8 mouse cellular contexts compared by ENCODE assay signal in the genomic region with DNA sequence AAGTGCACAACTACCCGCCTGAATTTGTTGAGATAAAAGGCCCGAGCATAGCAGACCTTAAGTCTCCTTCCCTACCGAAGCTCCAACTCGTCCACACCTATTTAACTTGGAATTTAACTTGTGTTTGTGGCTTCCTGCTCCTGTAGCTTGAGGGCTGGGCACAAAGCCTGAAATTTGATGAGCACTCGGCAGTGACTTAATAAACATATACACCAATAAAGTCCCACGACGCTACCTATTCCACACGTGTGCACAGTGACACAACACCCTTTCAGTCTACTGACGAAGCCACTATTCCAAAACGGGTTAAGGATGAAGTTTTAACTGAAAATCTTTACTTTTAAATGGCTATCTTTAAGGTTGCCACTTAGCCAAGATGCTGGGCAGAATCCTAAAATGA. TPM values are rescaled to one million over a fixed set of nuclear protein-coding genes. Genes with fewer than 3 reads are reported as not detected.
DNase-seq lines count a peak whose midpoint lies in the region; ATAC-seq and TF ChIP-seq lines count a peak whose summit lies in the region.

No protein-coding gene starts in this region.

- peak overlapping the region; percentile 90 for H3K4me2 ChIP-seq in kidney, embryonic 15.5 days
- H3K4me2 ChIP-seq in hindbrain, embryonic 15.5 days: peak overlapping the region; percentile 94
- peak overlapping the region; percentile 77 for H3K4me2 ChIP-seq in midbrain, embryonic 15.5 days

- H3K4me3 ChIP-seq in kidney, embryonic 15.5 days (replicated peaks): peak overlapping the region; percentile 87
- peak overlapping the region; percentile 83 for H3K4me3 ChIP-seq in bone marrow, adult 2 months (replicated peaks; ENCODE audit: control insufficient read depth, low read depth, low read length)
- H3K4me3 ChIP-seq in hindbrain, embryonic 15.5 days: peak overlapping the region; percentile 57
- peak overlapping the region; percentile 94 for H3K4me3 ChIP-seq in midbrain, embryonic 15.5 days

- no peak for ATAC-seq in kidney, embryonic 15.5 days (replicated peaks; ENCODE audit: low FRiP score)
- ATAC-seq in hindbrain, embryonic 15.5 days (ENCODE audit: low FRiP score, low read depth): no peak
- ATAC-seq in midbrain, embryonic 15.5 days (replicated peaks): no peak

- peaks cover 16% of the 10 kb centered on the region for H3K4me1 ChIP-seq in kidney, embryonic 15.5 days
- no peaks in the 10 kb centered on the region; the same call in 1 of the 2 replicates for H3K4me1 ChIP-seq in bone marrow, adult 2 months (ENCODE audit: control insufficient read depth, insufficient read depth, low read length)
- H3K4me1 ChIP-seq in hindbrain, embryonic 15.5 days (replicated peaks): peaks cover 20% of the 10 kb centered on the region
- H3K4me1 ChIP-seq in midbrain, embryonic 15.5 days: peaks cover 21% of the 10 kb centered on the region

- peaks cover 37% of the 10 kb centered on the region for H3K36me3 ChIP-seq in kidney, embryonic 15.5 days
- peaks cover 30% of the 10 kb centered on the region for H3K36me3 ChIP-seq in hindbrain, embryonic 15.5 days
- H3K36me3 ChIP-seq in midbrain, embryonic 15.5 days (replicated peaks): peaks cover 20% of the 10 kb centered on the region; the same call in 1 of the 2 replicates

- TF ChIP-seq POLR2A in bone marrow, adult 2 months (IDR thresholded peaks at IDR 0.05; ENCODE audit: borderline replicate concordance, control insufficient read depth, low read depth, low read length): no peak

- TF ChIP-seq CTCF in bone marrow, adult 2 months (IDR thresholded peaks at IDR 0.05; ENCODE audit: control insufficient read depth, insufficient read depth, low read length): no peak

- H3K27me3 ChIP-seq in kidney, embryonic 15.5 days: no peaks in the 10 kb centered on the region
- no peaks in the 10 kb centered on the region for H3K27me3 ChIP-seq in hindbrain, embryonic 15.5 days
- no peaks in the 10 kb centered on the region for H3K27me3 ChIP-seq in midbrain, embryonic 15.5 days (replicated peaks)

- peak overlapping the region; percentile 82 for H3K9ac ChIP-seq in kidney, embryonic 15.5 days
- H3K9ac ChIP-seq in hindbrain, embryonic 15.5 days: peak overlapping the region; percentile 54
- peak overlapping the region; percentile 72 for H3K9ac ChIP-seq in midbrain, embryonic 15.5 days

- peak overlapping the region; percentile 79; the same call in 1 of the 2 replicates for H3K27ac ChIP-seq in kidney, embryonic 15.5 days
- H3K27ac ChIP-seq in bone marrow, adult 2 months (ENCODE audit: control insufficient read depth, insufficient read depth, low read depth, low read length, poor library complexity): peak overlapping the region; percentile 17
- peak overlapping the region; percentile 88; the same call in 1 of the 2 replicates for H3K27ac ChIP-seq in hindbrain, embryonic 15.5 days (replicated peaks)
- H3K27ac ChIP-seq in midbrain, embryonic 15.5 days: no peak overlapping the region; the same call in 1 of the 2 replicates

- WGBS in kidney, embryonic 15.5 days: 3% methylated on average over 10 of the region's 10 CpGs
- WGBS in bone marrow, adult 2 months: 1% methylated on average over 10 of the region's 10 CpGs
- 19% methylated on average over 10 of the region's 10 CpGs for WGBS in hindbrain, embryonic 15.5 days
- 15% methylated on average over 10 of the region's 10 CpGs for WGBS in midbrain, embryonic 15.5 days

- no peaks in the 10 kb centered on the region for H3K9me3 ChIP-seq in kidney, embryonic 15.5 days (replicated peaks)
- no peaks in the 10 kb centered on the region for H3K9me3 ChIP-seq in hindbrain, embryonic 15.5 days
- no peaks in the 10 kb centered on the region for H3K9me3 ChIP-seq in midbrain, embryonic 15.5 days

- DNase-seq in kidney, postnatal 10 days: no peak
- no peak for DNase-seq in thymus, postnatal 36 days
- no peak for DNase-seq in adrenal gland, postnatal 14 days
- no peak for DNase-seq in layer of hippocampus, adult 8-10 months (ENCODE audit: low spot score in 2 of 2)

RNA-seq across cellular contexts. Expression of a gene that starts 0.7 kb away (rescaled TPM):
- 24.9 and 26.9 TPM in 2 replicates for polyA plus RNA-seq in kidney, embryonic 15.5 days (2015; fragmentation: Nextera tagmentation; extraction: Ambion mirVana)
- 4.5 and 4.6 TPM in 2 replicates for polyA plus RNA-seq in bone marrow, adult 2 months (2011; ENCODE audit: insufficient read depth, insufficient read length, low replicate concordance, missing spikeins)
- 15.7 and 16.7 TPM in 2 replicates for polyA plus RNA-seq in hindbrain, embryonic 15.5 days (2015; fragmentation: Nextera tagmentation; extraction: Ambion mirVana)
- polyA plus RNA-seq in midbrain, embryonic 15.5 days (2015; fragmentation: Nextera tagmentation; extraction: Ambion mirVana): 18.2 and 20.8 TPM in 2 replicates
- 16.8 and 17.3 TPM in 2 replicates for total RNA-seq in adrenal gland, postnatal 14 days (2021)
- total RNA-seq in layer of hippocampus, adult 8-10 months (2022): 10 to 100 TPM; 10.6 to 14.6 (median 12.4) TPM

RNA-seq across cellular contexts. Expression of a gene that starts 22.7 kb away (rescaled TPM):
- polyA plus RNA-seq in kidney, embryonic 15.5 days (2015; fragmentation: Nextera tagmentation; extraction: Ambion mirVana): 54.3 and 58.4 TPM in 2 replicates
- 6.3 and 14.0 TPM in 2 replicates for polyA plus RNA-seq in bone marrow, adult 2 months (2011; ENCODE audit: insufficient read depth, insufficient read length, low replicate concordance, missing spikeins)
- 76.5 and 78.1 TPM in 2 replicates for polyA plus RNA-seq in hindbrain, embryonic 15.5 days (2015; fragmentation: Nextera tagmentation; extraction: Ambion mirVana)
- 72.0 and 75.4 TPM in 2 replicates for polyA plus RNA-seq in midbrain, embryonic 15.5 days (2015; fragmentation: Nextera tagmentation; extraction: Ambion mirVana)
- 30.9 and 36.7 TPM in 2 replicates for total RNA-seq in adrenal gland, postnatal 14 days (2021)
- 100 to 1,000 TPM in 2 of 4 experiments, 10 to 100 TPM in 2; 93.7 to 107 (median 101) TPM for total RNA-seq in layer of hippocampus, adult 8-10 months (2022)
